In genomic region chr4:135816905-135817622, GRCm38 (mm10) we compare ENCODE assay signal across 8 mouse cellular contexts. TPM values are rescaled to one million over a fixed set of nuclear protein-coding genes. Genes with fewer than 3 reads are reported as not detected.
DNase-seq lines count a peak whose midpoint lies in the region; ATAC-seq and TF ChIP-seq lines count a peak whose summit lies in the region.
"Had no signal": no experiment of that assay in that cellular context is flagged by ENCODE, and none has a peak within 500 bp of the region (broad histone marks: within the 10 kb centered on the region; RNA-seq: fewer than 3 reads in every experiment).

No protein-coding gene starts in this region.

- no peak for ATAC-seq in hindbrain, embryonic 11.5 days (ENCODE audit: low FRiP score)
- no peak for ATAC-seq in hindbrain, embryonic 12.5 days (ENCODE audit: low FRiP score)
- ATAC-seq in liver, embryonic 15.5 days (ENCODE audit: insufficient read depth), result peak; percentile 79

- no peaks in the 10 kb centered on the region for H3K4me1 ChIP-seq in hindbrain, embryonic 11.5 days (replicated peaks; ENCODE audit: control insufficient read depth, insufficient read depth, low read length)
- H3K4me1 ChIP-seq in hindbrain, embryonic 12.5 days, result no peaks in the 10 kb centered on the region
- H3K4me1 ChIP-seq in ES-E14 (ENCODE audit: control insufficient read depth in 2 of 2, insufficient read depth in 2 of 2, low read length in 2 of 2, poor library complexity in 1 of 2), result no peaks in the 10 kb centered on the region
- peaks cover 19% of the 10 kb centered on the region for H3K4me1 ChIP-seq in liver, embryonic 15.5 days (replicated peaks)

- 47% methylated on average over 12 of the region's 12 CpGs for WGBS in hindbrain, embryonic 11.5 days
- WGBS in hindbrain, embryonic 12.5 days, result 44% methylated on average over 12 of the region's 12 CpGs
- 11% methylated on average over 12 of the region's 12 CpGs for WGBS in liver, embryonic 15.5 days (ENCODE audit: insufficient replicate concordance)

- H3K9me3 ChIP-seq in hindbrain, embryonic 11.5 days (ENCODE audit: control insufficient read depth, low read length), result no peaks in the 10 kb centered on the region
- no peaks in the 10 kb centered on the region for H3K9me3 ChIP-seq in hindbrain, embryonic 12.5 days (replicated peaks)
- no peaks in the 10 kb centered on the region for H3K9me3 ChIP-seq in ES-E14 (ENCODE audit: control insufficient read depth, insufficient read depth, low read depth, low read length)
- H3K9me3 ChIP-seq in liver, embryonic 15.5 days (replicated peaks), result no peaks in the 10 kb centered on the region
- H3K9me3 ChIP-seq: limb, embryonic 15.5 days had no signal

- H3K9ac ChIP-seq in hindbrain, embryonic 11.5 days (ENCODE audit: low read depth, low read length), result no peak overlapping the region
- H3K9ac ChIP-seq in hindbrain, embryonic 12.5 days, result no peak overlapping the region
- H3K9ac ChIP-seq in ES-E14 (ENCODE audit: insufficient read depth, low read depth, low read length, poor library complexity, severe bottlenecking), result no peak overlapping the region
- H3K9ac ChIP-seq in liver, embryonic 15.5 days, result no peak overlapping the region
- H3K9ac ChIP-seq: limb, embryonic 15.5 days had no signal

- H3K36me3 ChIP-seq in hindbrain, embryonic 11.5 days (ENCODE audit: control insufficient read depth, insufficient read depth, low read length), result no peaks in the 10 kb centered on the region
- no peaks in the 10 kb centered on the region for H3K36me3 ChIP-seq in hindbrain, embryonic 12.5 days
- H3K36me3 ChIP-seq in ES-E14 (ENCODE audit: control insufficient read depth, insufficient read depth, low read length, poor library complexity, severe bottlenecking), result no peaks in the 10 kb centered on the region
- H3K36me3 ChIP-seq in liver, embryonic 15.5 days (replicated peaks), result no peaks in the 10 kb centered on the region
- H3K36me3 ChIP-seq: limb, embryonic 15.5 days had no signal

- no peaks in the 10 kb centered on the region for H3K27me3 ChIP-seq in hindbrain, embryonic 11.5 days (ENCODE audit: control insufficient read depth, insufficient read depth, low read length)
- H3K27me3 ChIP-seq in hindbrain, embryonic 12.5 days, result no peaks in the 10 kb centered on the region
- H3K27me3 ChIP-seq in liver, embryonic 15.5 days, result no peaks in the 10 kb centered on the region
- H3K27me3 ChIP-seq: limb, embryonic 15.5 days had no signal

- H3K27ac ChIP-seq in hindbrain, embryonic 11.5 days (ENCODE audit: low read depth, low read length), result no peak overlapping the region
- H3K27ac ChIP-seq in hindbrain, embryonic 12.5 days, result no peak overlapping the region
- H3K27ac ChIP-seq in ES-E14 (ENCODE audit: insufficient read depth, low read depth, low read length, poor library complexity, severe bottlenecking), result no peak overlapping the region
- peak overlapping the region; percentile 63 for H3K27ac ChIP-seq in liver, embryonic 15.5 days (replicated peaks)
- H3K27ac ChIP-seq: limb, embryonic 15.5 days had no signal

- peak; percentile 72 for DNase-seq in hindbrain, embryonic 11.5 days (ENCODE audit: low spot score)
- DNase-seq in A20 (ENCODE audit: low read depth, low spot score) (peak; percentile 71), ES-E14 (ENCODE audit: low read depth, low spot score) (peak; percentile 56)
- peak; percentile 21 to 39 for DNase-seq in cerebellum, postnatal 36 days
- DNase-seq in spleen, postnatal 14 days (ENCODE audit: low spot score in 2 of 2), result peak; percentile 36 to 55

- no peak overlapping the region for H3K4me3 ChIP-seq in hindbrain, embryonic 11.5 days (ENCODE audit: low read depth, low read length)
- H3K4me3 ChIP-seq in hindbrain, embryonic 12.5 days, result no peak overlapping the region
- H3K4me3 ChIP-seq in ES-E14 (ENCODE audit: insufficient read depth in 1 of 2, low read depth in 1 of 2, low read length in 2 of 2, poor library complexity in 1 of 2, severe bottlenecking in 1 of 2), result no peak overlapping the region
- no peak overlapping the region for H3K4me3 ChIP-seq in liver, embryonic 15.5 days (replicated peaks)
- H3K4me3 ChIP-seq: limb, embryonic 15.5 days had no signal

- in situ Hi-C loops in ES-E14 (cut with MboI; ENCODE audit: low sequenced_read_pairs in 2 of 2, unreplicated experiment in 2 of 2), result no loop called here

- no peak overlapping the region for H3K4me2 ChIP-seq in hindbrain, embryonic 11.5 days (replicated peaks; ENCODE audit: low read depth, low read length)
- H3K4me2 ChIP-seq in hindbrain, embryonic 12.5 days (replicated peaks), result no peak overlapping the region
- H3K4me2 ChIP-seq in liver, embryonic 15.5 days, result peak overlapping the region; percentile 45
- H3K4me2 ChIP-seq: limb, embryonic 15.5 days had no signal

TF ChIP-seq in ES-E14, 5 proteins besides CTCF, POLR2A, EP300 and RAD21:
- TF ChIP-seq MAFK (IDR thresholded peaks at IDR 0.05; ENCODE audit: insufficient read depth, low read depth, low read length) (no peak), ZC3H11A (IDR thresholded peaks at IDR 0.05; ENCODE audit: borderline replicate concordance, low read depth, low read length) (0 out of 2 replicates have a peak, but pooled peaks have one; percentile 6)

RNA-seq across cellular contexts. Expression of gene Srsf10, which starts 38.5 kb away (rescaled TPM):
- 390 and 420 TPM in 2 replicates for polyA plus RNA-seq in hindbrain, embryonic 11.5 days (2014; fragmentation: Nextera tagmentation; extraction: Ambion mirVana)
- polyA plus RNA-seq in hindbrain, embryonic 12.5 days (2016; fragmentation: Nextera tagmentation; extraction: Ambion mirVana), result 312 and 328 TPM in 2 replicates
- total RNA-seq in ES-E14 (2012; rRNA removed), result 167 and 178 TPM in 2 replicates
- 87.2 and 90.0 TPM in 2 replicates for polyA plus RNA-seq in liver, embryonic 15.5 days (2015; fragmentation: Nextera tagmentation; extraction: Ambion mirVana)

RNA-seq across cellular contexts. Expression of gene Pnrc2, which starts 56.6 kb away (rescaled TPM):
- 213 and 226 TPM in 2 replicates for polyA plus RNA-seq in hindbrain, embryonic 11.5 days (2014; fragmentation: Nextera tagmentation; extraction: Ambion mirVana)
- 152 and 154 TPM in 2 replicates for polyA plus RNA-seq in hindbrain, embryonic 12.5 days (2016; fragmentation: Nextera tagmentation; extraction: Ambion mirVana)
- total RNA-seq in ES-E14 (2012; rRNA removed), result 27.6 and 35.4 TPM in 2 replicates
- 77.1 and 78.3 TPM in 2 replicates for polyA plus RNA-seq in liver, embryonic 15.5 days (2015; fragmentation: Nextera tagmentation; extraction: Ambion mirVana)

RNA-seq across cellular contexts. Expression of gene Myom3, which starts 57.5 kb away (rescaled TPM):
- polyA plus RNA-seq in hindbrain, embryonic 11.5 days (2014; fragmentation: Nextera tagmentation; extraction: Ambion mirVana), result 0.22 and 0.25 TPM in 2 replicates
- 0.35 and 1.5 TPM in 2 replicates for polyA plus RNA-seq in hindbrain, embryonic 12.5 days (2016; fragmentation: Nextera tagmentation; extraction: Ambion mirVana)
- 0.85 and 0.95 TPM in 2 replicates for total RNA-seq in ES-E14 (2012; rRNA removed)
- polyA plus RNA-seq in liver, embryonic 15.5 days (2015; fragmentation: Nextera tagmentation; extraction: Ambion mirVana), result 0.36 and 0.63 TPM in 2 replicates
